Mouse (Mus musculus): ENCODE results near the gene Tmem97.

GRCm38 (mm10) chr11:78521880-78522279, 28.7 kb downstream of the Tmem97 start:
- TF ChIP-seq POLR2A (IDR thresholded peaks at IDR 0.05; ENCODE audit: extremely low read depth, insufficient read depth, low read length) = no peak
- TF ChIP-seq CTCF (IDR thresholded peaks at IDR 0.05; ENCODE audit: low read depth, low read length) = no peak

Data from liver, adult 2 months (tissue).